Mouse (Mus musculus) hindbrain, embryonic 16.5 days (tissue): ENCODE measurements around the gene Rplp0. TPM values are rescaled to one million over a fixed set of nuclear protein-coding genes. Genes with fewer than 3 reads are reported as not detected.

Experiments
- ATAC-seq: fragments of 200-750 bp; cut with Nextera tagmentation; 2 replicates; pipeline ENCODE4 v1.8.0; 2017; ENCODE audit warnings: moderate TSS enrichment, moderate library complexity
- H3K27ac ChIP-seq: fragments of 300-500 bp; sonication (generic); 2 replicates; pipeline ENCODE4 v1.5.1; 2014; ENCODE audit warnings: low read depth, mild to moderate bottlenecking, control low read depth, low read length, moderate library complexity
- H3K27me3 ChIP-seq: fragments of 300-500 bp; sonication (generic); replicated peaks from 2 replicates; pipeline ENCODE4 v1.6.1; 2014; ENCODE audit warnings: low read length; ENCODE audit not compliant: control insufficient read depth, insufficient read depth
- H3K36me3 ChIP-seq: fragments of 300-500 bp; sonication (generic); 2 replicates; pipeline ENCODE4 v1.6.1; 2014; ENCODE audit warnings: mild to moderate bottlenecking, low read length, moderate library complexity, mixed read lengths; ENCODE audit not compliant: control insufficient read depth, insufficient read depth
- H3K4me1 ChIP-seq: fragments of 300-500 bp; sonication (generic); 2 replicates; pipeline ENCODE4 v1.6.1; 2014; ENCODE audit warnings: low read depth, low read length; ENCODE audit not compliant: control insufficient read depth, insufficient read depth
- H3K4me2 ChIP-seq: fragments of 300-500 bp; sonication (generic); 2 replicates; pipeline ENCODE4 v1.6.1; 2014; ENCODE audit warnings: mild to moderate bottlenecking, low read length, control low read depth, moderate library complexity
- H3K4me3 ChIP-seq: fragments of 300-500 bp; sonication (generic); 2 replicates; pipeline ENCODE4 v1.5.1; 2014; ENCODE audit warnings: mild to moderate bottlenecking, low read length, control low read depth, moderate library complexity
- H3K9ac ChIP-seq: fragments of 300-500 bp; sonication (generic); 2 replicates; pipeline ENCODE4 v1.6.1; 2014; ENCODE audit warnings: low read depth, mild to moderate bottlenecking, control low read depth, low read length, moderate library complexity
- H3K9me3 ChIP-seq: fragments of 300-500 bp; sonication (generic); 2 replicates; pipeline ENCODE4 v1.6.1; 2014; ENCODE audit warnings: mild to moderate bottlenecking, low read length, moderate library complexity; ENCODE audit not compliant: control insufficient read depth
- WGBS: fragments of 180-500 bp; shearing (Covaris S2); extraction: QIAGEN DNeasy Blood & Tissue Kit; methylation state at CpG from one replicate; pipeline ENCODE4 v1.1.7; 2014; 5-methylcytosine and 5-hydroxymethylcytosine counted together
- microRNA-seq: library from miRNA; unstranded; fragments of <30 nt; microRNA quantifications from one replicate; pipeline ENCODE4, GENCODE M21; 2017
- polyA plus RNA-seq: library from polyadenylated mRNA; unstranded; fragments of >200 nt; fragmentation: Nextera tagmentation; extraction: Ambion mirVana; gene quantifications from 2 replicates; pipeline ENCODE4 v1.2.1, GENCODE M21; 2015

Rplp0 gene
- polyA plus RNA-seq, 1 experiment from 2014 or later, result 834 TPM

DNA sequence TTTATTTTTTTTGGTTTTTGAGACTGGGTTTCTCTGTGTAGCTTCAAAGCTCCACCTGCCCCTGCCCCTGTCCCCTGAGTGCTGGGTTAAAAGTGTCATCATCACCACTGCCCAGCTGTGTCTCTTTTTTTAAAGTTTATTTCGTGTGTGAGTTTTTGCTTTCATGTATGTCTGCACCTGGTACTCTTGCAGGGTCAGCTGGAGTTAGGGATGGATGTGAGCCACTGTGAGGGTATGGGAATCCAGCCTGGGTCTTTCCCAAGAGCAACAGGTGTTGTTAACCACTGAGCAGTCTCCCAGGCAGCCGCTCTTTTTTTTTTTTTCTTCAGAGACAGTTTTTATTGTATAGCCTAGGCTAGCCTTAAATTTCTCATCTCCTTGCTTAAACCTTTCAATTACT is 27.5 kb downstream of the Rplp0 start:
- H3K27me3 ChIP-seq, result no peaks in the 10 kb centered on the region
- H3K9ac ChIP-seq, result no peak overlapping the region
- no peak overlapping the region for H3K4me3 ChIP-seq
- H3K9me3 ChIP-seq, result peaks cover 3% of the 10 kb centered on the region; the same call in 1 of the 2 replicates
- 94% methylated on average over 2 of the region's 2 CpGs for WGBS
- no peak overlapping the region for H3K27ac ChIP-seq
- no peaks in the 10 kb centered on the region for H3K4me1 ChIP-seq
- ATAC-seq, result no peak
- H3K4me2 ChIP-seq, result no peak overlapping the region
- peaks cover 76% of the 10 kb centered on the region for H3K36me3 ChIP-seq

GRCm38 (mm10) chr5:115591028-115591427 is 31.8 kb downstream of the Rplp0 start:
- Histone ChIP-seq H3K9me3 (no peaks in the 10 kb centered on the region), H3K36me3 (peaks cover 70% of the 10 kb centered on the region), H3K4me1 (no peaks in the 10 kb centered on the region), H3K27ac (no peak overlapping the region), H3K27me3 (no peaks in the 10 kb centered on the region), H3K9ac (no peak overlapping the region), H3K4me2 (no peak overlapping the region), H3K4me3 (no peak overlapping the region)
- WGBS, result 85% methylated on average over 11 of the region's 11 CpGs
- no peak for ATAC-seq

DNA sequence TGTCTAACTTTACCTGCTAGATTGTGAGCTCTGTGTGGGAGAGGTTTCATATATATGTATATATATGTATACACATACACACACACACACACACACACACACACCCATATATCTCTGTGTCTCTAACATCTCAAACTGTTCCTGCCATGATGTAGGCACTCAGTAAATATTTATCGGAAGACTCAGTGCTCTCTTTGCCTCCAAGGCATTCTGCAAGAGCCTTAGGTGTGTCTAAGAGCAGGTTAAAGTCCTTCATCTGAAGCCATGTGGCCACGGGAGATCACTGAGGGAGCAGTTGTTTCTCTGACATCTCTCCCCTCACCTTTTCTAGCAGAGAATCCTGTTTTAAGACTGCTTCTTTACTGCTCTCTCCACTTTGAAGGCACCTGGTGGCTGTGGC is 32.2 kb downstream of the Rplp0 start:
- peaks cover 70% of the 10 kb centered on the region for H3K36me3 ChIP-seq
- no peak overlapping the region for H3K4me3 ChIP-seq
- no peak overlapping the region for H3K27ac ChIP-seq
- H3K4me2 ChIP-seq, result no peak overlapping the region
- no peaks in the 10 kb centered on the region for H3K9me3 ChIP-seq
- no peak for ATAC-seq
- H3K27me3 ChIP-seq, result no peaks in the 10 kb centered on the region
- H3K4me1 ChIP-seq, result no peaks in the 10 kb centered on the region
- 98% methylated on average over 2 of the region's 2 CpGs for WGBS
- no peak overlapping the region for H3K9ac ChIP-seq

GRCm38 (mm10) chr5:115603561-115603960 is 44.3 kb downstream of the Rplp0 start:
- no peaks in the 10 kb centered on the region for H3K9me3 ChIP-seq
- WGBS, result 94% methylated on average over 6 of the region's 6 CpGs
- no peak overlapping the region for H3K4me2 ChIP-seq
- no peaks in the 10 kb centered on the region for H3K4me1 ChIP-seq
- H3K27me3 ChIP-seq, result no peaks in the 10 kb centered on the region
- no peak overlapping the region for H3K4me3 ChIP-seq
- H3K27ac ChIP-seq, result no peak overlapping the region
- no peak for ATAC-seq
- no peak overlapping the region for H3K9ac ChIP-seq
- peaks cover 51% of the 10 kb centered on the region for H3K36me3 ChIP-seq

DNA sequence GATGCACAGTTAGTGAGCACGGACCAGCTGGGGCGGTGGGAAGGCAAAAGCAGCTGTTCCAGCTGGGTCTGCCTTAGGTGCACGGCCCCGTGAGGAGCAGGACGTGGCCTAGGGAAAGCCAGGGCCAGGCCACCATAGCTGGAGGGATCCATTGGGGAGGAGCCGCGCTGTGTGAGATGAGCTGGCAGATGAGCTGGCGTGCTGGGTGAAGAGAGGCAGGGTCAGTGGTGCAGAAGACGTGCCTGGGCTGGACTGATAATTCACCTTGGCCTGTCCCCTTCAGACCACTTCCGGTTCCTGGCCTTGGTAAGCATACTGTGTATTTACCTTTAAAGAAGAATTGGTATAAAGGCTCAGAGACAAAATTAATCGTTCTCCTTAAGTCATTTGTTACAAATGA is 52.3 kb downstream of the Rplp0 start:
- ATAC-seq, result no peak

More for the DNA sequence above, 52.3 kb downstream of the Rplp0 start:
- H3K4me2 ChIP-seq, result no peak overlapping the region
- peaks cover 78% of the 10 kb centered on the region for H3K36me3 ChIP-seq
- no peak overlapping the region for H3K27ac ChIP-seq
- no peaks in the 10 kb centered on the region for H3K4me1 ChIP-seq
- H3K27me3 ChIP-seq, result no peaks in the 10 kb centered on the region
- WGBS, result 93% methylated on average over 11 of the region's 11 CpGs
- no peaks in the 10 kb centered on the region for H3K9me3 ChIP-seq
- H3K4me3 ChIP-seq, result no peak overlapping the region
- no peak overlapping the region for H3K9ac ChIP-seq

Small RNA genes within 50 kb of the gene (microRNA-seq; reads per million reads assigned to microRNA genes)
- not detected for gene Mir7029

Other genes with a start within 250 kb of the Rplp0 start
- gene Srsf9, start 232.3 kb upstream of the Rplp0 start, polyA plus RNA-seq, result 105 and 128 TPM in 2 replicates
- 32.3 and 45.5 TPM in 2 replicates for gene Gatc, start 218.3 kb upstream of the Rplp0 start, polyA plus RNA-seq
- gene Triap1, start 218.2 kb upstream of the Rplp0 start, polyA plus RNA-seq, result 51.3 and 52.8 TPM in 2 replicates
- 1,192 and 1,343 TPM in 2 replicates for gene Cox6a1, start 210.5 kb upstream of the Rplp0 start, polyA plus RNA-seq
- gene Msi1, start 129.9 kb upstream of the Rplp0 start, polyA plus RNA-seq, result 23.0 and 44.5 TPM in 2 replicates
- gene Pla2g1b, start 93.2 kb upstream of the Rplp0 start, polyA plus RNA-seq, result not detected in 2 replicates
- 24.8 and 26.8 TPM in 2 replicates for gene Sirt4, start 74.7 kb upstream of the Rplp0 start, polyA plus RNA-seq
- 19.1 and 23.9 TPM in 2 replicates for gene Pxn, start 52.8 kb upstream of the Rplp0 start, polyA plus RNA-seq
- gene Gcn1l1, start 5.8 kb downstream of the Rplp0 start, polyA plus RNA-seq, result 32.2 and 39.3 TPM in 2 replicates
- 8.3 and 14.6 TPM in 2 replicates for gene Rab35, start 72.4 kb downstream of the Rplp0 start, polyA plus RNA-seq
- gene Bicdl1, start 172.2 kb downstream of the Rplp0 start, polyA plus RNA-seq, result 43.0 and 47.1 TPM in 2 replicates